Mouse (Mus musculus) limb, embryonic 13.5 days (tissue): Measurements from ENCODE around the gene Gm47189. TPM values are rescaled to one million over a fixed set of nuclear protein-coding genes. Genes with fewer than 3 reads are reported as not detected.
"Not testable (repeated sequence)": the region's sequence is repeated elsewhere in the genome, so short reads cannot be mapped to it uniquely, and the experiment has no call there.

ENCODE experiments used
- ATAC-seq: fragments of 200-750 bp; cut with Nextera tagmentation; 2 replicates; pipeline ENCODE4 v1.8.0; 2017; ENCODE audit warnings: low read depth, moderate number of reproducible peaks, moderate TSS enrichment; ENCODE audit not compliant: low FRiP score
- H3K27ac ChIP-seq: fragments of 300-500 bp; sonication (generic); 2 replicates; pipeline ENCODE4 v1.5.1; 2015; ENCODE audit warnings: inconsistent platforms, mild to moderate bottlenecking, moderate library complexity
- H3K27me3 ChIP-seq: fragments of 300-500 bp; sonication (generic); 2 replicates; pipeline ENCODE4 v1.6.1; 2015; ENCODE audit warnings: mild to moderate bottlenecking, inconsistent platforms
- H3K36me3 ChIP-seq: fragments of 300-500 bp; sonication (generic); 2 replicates; pipeline ENCODE4 v1.6.1; 2015; ENCODE audit warnings: inconsistent platforms, mild to moderate bottlenecking, moderate library complexity
- H3K4me1 ChIP-seq: fragments of 300-500 bp; sonication (generic); 2 replicates; pipeline ENCODE4 v1.6.1; 2015; ENCODE audit warnings: inconsistent platforms
- H3K4me2 ChIP-seq: fragments of 300-500 bp; sonication (generic); replicated peaks from 2 replicates; pipeline ENCODE4 v1.6.1; 2015; ENCODE audit warnings: inconsistent platforms, mild to moderate bottlenecking, moderate library complexity
- H3K4me3 ChIP-seq: fragments of 300-500 bp; sonication (generic); 2 replicates; pipeline ENCODE4 v1.5.1; 2015; ENCODE audit warnings: moderate library complexity, mild to moderate bottlenecking, inconsistent platforms
- H3K9ac ChIP-seq: fragments of 300-500 bp; sonication (generic); 2 replicates; pipeline ENCODE4 v1.6.1; 2015; ENCODE audit warnings: mild to moderate bottlenecking, inconsistent platforms
- H3K9me3 ChIP-seq: fragments of 300-500 bp; sonication (generic); 2 replicates; pipeline ENCODE4 v1.6.1; 2016; ENCODE audit warnings: inconsistent platforms
- WGBS: fragments of 180-500 bp; shearing (Covaris S2); methylation state at CpG from one replicate; pipeline ENCODE4 v1.1.7; 2015; 5-methylcytosine and 5-hydroxymethylcytosine counted together
- polyA plus RNA-seq: library from polyadenylated mRNA; unstranded; fragments of >200 nt; fragmentation: Nextera tagmentation; extraction: Ambion mirVana; gene quantifications from 2 replicates; pipeline ENCODE4 v1.2.1, GENCODE M21; 2015

Gene Gm47189
- polyA plus RNA-seq, result not detected in 2 replicates

DNA sequence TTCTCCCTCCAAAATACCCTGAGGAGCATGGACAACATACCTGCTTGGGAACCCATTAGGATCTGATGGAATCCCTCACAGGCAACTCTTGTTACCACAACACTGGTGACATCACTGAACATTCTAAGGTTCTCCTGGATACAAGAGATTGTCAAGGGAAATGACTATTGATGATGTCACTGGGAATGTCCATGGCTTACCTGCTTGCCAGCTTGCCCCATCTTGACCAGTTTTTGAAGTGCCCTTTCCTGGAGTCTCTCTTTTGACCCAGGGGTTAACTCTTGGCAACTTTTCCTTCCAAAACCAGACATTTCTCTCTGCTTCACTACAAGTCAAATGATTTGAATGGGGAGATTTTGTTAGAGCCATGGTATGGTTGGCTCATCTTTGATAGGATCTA is at the start of gene Gm47189:
Gene Gm47189 (minus strand): TSS at position 101 of the 400 bp plus-strand sequence.
- H3K36me3 ChIP-seq, H3K4me2 ChIP-seq, H3K4me3 ChIP-seq, H3K9ac ChIP-seq, ATAC-seq, H3K27me3 ChIP-seq, H3K27ac ChIP-seq, H3K9me3 ChIP-seq, H3K4me1 ChIP-seq: not testable (repeated sequence)

DNA sequence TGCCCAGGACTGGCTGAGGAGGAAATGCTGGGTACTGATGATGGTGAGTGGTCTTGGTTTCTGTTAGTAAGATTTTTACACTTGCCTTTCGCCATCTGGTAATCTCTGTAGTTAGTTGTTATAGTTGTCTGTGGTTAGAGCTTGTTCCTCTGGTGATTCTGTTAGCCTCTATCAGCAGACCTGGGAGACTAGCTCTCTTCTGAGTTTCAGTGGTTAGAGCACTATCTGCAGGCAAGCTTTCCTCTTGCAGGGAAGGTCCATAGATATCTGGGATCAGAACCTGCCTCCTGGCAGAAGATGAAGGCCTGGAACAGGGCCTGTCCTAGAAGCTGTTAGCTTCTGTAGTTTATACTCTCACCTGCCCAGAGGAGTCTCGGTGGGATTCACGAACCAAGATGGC is 16.3 kb downstream of the Gm47189 start:
- not testable (repeated sequence) for H3K4me3 ChIP-seq, ATAC-seq

DNA sequence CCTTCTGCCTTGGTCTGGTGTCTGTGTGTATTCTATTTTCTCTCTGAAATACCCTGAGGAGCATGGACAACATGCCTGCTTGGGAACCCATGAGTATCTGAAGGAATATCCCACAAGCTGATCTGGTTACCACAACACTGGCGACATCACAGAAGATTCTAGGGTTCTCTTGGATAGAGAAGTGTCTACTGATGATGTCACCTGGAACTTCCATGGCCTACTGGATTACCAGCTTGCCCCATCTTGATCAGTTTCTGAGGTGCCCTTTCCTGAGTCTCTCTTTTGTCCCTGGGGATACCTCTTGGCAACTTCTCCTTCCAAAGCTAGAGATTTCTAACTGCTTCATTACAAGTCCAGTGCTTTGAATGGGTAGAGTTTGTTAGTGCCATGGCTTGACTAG is 21.7 kb downstream of the Gm47189 start, which contains the start of gene Gm7929:
Gene Gm7929 (minus strand): TSS at position 101 of the 400 bp plus-strand sequence.
- H3K9ac ChIP-seq, H3K36me3 ChIP-seq, H3K27me3 ChIP-seq, H3K4me1 ChIP-seq, ATAC-seq, H3K27ac ChIP-seq, H3K9me3 ChIP-seq, H3K4me2 ChIP-seq, H3K4me3 ChIP-seq: not testable (repeated sequence)
- WGBS, result 67% methylated on average over 1 of the region's 1 CpGs

More for the DNA sequence above, 16.3 kb downstream of the Gm47189 start:
- not testable (repeated sequence) for H3K9ac ChIP-seq, H3K4me1 ChIP-seq, H3K4me2 ChIP-seq, H3K9me3 ChIP-seq, H3K27ac ChIP-seq, H3K36me3 ChIP-seq, H3K27me3 ChIP-seq
- 82% methylated on average over 2 of the region's 3 CpGs for WGBS

DNA sequence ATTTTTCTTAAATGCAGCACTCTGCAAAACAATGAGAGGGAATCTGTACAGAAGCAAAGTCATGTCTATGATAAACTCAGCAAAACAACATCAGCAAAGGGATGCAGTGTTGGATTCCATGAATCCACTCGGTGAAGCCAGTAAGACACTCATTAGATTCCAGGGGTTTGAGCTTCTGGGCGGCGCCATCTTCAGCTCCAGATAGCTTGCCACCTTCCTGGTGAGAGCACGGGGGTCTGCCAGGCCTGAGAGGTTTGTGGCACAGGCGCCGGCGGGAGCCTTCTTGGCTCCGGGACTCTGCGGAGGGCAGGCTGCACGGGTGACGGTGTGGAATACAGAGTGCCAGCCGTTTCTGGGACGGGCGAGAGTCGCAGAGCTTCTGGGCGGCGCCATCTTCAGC is 48.8 kb downstream of the Gm47189 start:
- H3K4me2 ChIP-seq, H3K27me3 ChIP-seq, H3K4me3 ChIP-seq, H3K27ac ChIP-seq, ATAC-seq, H3K4me1 ChIP-seq, H3K9me3 ChIP-seq, H3K36me3 ChIP-seq, H3K9ac ChIP-seq: not testable (repeated sequence)
- 68% methylated on average over 17 of the region's 17 CpGs for WGBS

DNA sequence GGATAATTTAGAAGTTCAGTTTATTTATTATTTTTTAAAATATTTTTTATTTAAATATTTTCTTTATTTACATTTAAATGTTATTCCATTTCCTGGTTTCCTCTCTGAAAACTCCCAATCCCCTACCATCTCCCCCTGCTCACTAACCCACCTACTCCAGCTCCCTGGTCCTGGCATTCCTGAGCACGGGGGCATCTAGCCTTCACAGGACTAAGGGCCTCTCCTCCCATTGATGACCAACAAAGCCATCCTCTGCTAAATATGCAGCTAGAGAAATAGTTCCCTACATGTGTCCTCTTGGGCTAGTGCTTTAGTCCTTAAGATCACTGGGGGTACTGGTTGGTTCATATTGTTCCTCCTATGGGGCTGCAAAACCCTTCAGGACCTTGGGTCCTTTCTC is 55.1 kb downstream of the Gm47189 start:
- H3K9ac ChIP-seq, ATAC-seq, H3K4me3 ChIP-seq, H3K27me3 ChIP-seq, H3K36me3 ChIP-seq, H3K4me1 ChIP-seq, H3K4me2 ChIP-seq, H3K27ac ChIP-seq, H3K9me3 ChIP-seq: not testable (repeated sequence)
- WGBS, result 86% methylated on average over 1 of the region's 1 CpGs

Other genes with a start within 250 kb of the Gm47189 start
- not detected in 2 replicates for gene Gm7970, start 216.9 kb downstream of the Gm47189 start, polyA plus RNA-seq
- not detected in 2 replicates for gene 1700049E17Rik2, start 199.2 kb downstream of the Gm47189 start, polyA plus RNA-seq
- not detected in 2 replicates for gene Gm3072, start 147.8 kb downstream of the Gm47189 start, polyA plus RNA-seq
- not detected in 2 replicates for gene Gm3676, start 126.0 kb downstream of the Gm47189 start, polyA plus RNA-seq
- gene Gm8068, start 70.6 kb downstream of the Gm47189 start, polyA plus RNA-seq, result not detected in 2 replicates
- not detected in 2 replicates for gene Gm7929, start 21.8 kb downstream of the Gm47189 start, polyA plus RNA-seq
- gene Gm7980, start 134.8 kb upstream of the Gm47189 start, polyA plus RNA-seq, result not detected in 2 replicates
- not detected in 2 replicates for gene 1700049E17Rik1, start 152.5 kb upstream of the Gm47189 start, polyA plus RNA-seq
- not detected in 2 replicates for gene 1700024B05Rik, start 171.6 kb upstream of the Gm47189 start, polyA plus RNA-seq
- gene Gm6401, start 195.5 kb upstream of the Gm47189 start, polyA plus RNA-seq, result not detected in 2 replicates
- gene Gm3543, start 210.9 kb upstream of the Gm47189 start, polyA plus RNA-seq, result not detected in 2 replicates